Mouse (Mus musculus): ENCODE measurements around the gene Ctu2.

Gene Ctu2

DNA sequence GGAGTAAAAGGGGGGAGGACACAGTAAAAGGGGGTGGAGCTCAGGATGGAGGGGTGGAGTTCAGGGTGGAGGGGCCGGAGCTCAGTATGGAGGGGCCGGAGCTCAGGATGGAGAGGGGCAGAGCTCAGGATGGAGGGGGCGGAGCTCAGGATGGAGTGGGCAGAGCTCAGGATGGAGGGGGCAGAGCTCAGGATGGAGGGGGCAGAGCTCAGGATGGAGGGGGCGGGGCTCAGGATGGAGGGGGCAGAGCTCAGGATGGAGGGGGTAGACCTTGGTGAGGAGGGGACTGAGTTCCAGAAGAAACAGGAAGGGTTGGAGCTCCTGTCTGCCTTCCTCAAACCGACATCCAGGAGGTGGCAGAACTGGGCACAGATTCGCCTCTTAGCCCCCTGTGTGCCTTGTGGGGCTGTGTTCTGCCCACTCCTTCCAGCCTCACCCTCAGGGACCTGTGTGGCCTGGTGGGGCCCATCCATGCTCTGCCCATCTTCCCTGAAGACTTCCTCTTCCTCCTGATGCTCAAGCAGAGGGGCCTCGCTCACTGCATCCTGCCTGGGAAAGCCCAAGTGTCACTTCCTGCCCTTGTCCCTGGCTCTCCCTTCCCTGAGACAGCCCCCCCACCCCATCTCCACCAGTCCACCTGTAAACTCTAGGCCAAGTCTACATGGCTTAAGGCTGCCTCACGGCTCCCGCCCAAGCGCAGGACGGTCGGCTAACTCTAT is 21.2 kb downstream of the Ctu2 start:
- no peak for DNase-seq (ENCODE audit: low spot score)

DNA sequence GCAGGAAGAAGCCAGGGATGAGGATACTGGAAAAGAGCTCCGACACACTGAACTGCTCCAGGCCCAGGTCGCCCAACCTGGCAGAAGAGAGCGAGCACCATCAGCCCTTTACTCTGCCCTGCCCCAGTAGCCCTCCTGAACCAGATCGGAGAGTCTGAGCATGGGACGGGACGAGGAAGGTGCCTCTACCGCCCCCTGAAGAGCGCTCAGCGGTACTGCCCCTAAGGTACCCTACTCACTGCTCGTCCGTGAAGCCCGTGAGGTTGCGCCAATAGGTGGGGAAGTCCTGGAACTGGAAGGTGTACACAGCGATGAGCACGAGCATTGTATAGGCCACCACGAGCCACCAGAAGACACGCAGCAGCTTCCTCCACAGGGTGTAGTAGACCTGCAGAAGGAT is 22.0 kb downstream of the Ctu2 start:
- no peak for DNase-seq (ENCODE audit: low spot score)

DNA sequence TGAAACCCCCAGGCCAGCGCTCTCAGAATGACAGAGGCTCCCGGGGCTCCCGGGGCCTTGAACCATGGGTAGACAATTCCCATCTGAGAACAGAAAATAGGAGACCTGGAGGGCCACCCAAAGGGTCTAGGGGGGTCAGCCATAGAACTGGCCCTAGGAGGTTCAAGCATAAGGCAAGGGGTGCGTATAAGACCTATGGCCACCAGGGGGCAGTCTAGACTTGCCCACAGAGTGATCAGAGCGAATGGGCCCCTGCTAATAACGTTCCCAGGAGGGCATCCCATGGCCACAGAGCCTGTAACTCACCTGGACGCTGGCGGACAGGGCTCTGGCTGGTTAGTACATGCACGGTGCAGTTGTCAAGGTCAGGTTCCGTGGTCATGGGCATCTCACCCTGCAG is 24.9 kb downstream of the Ctu2 start:
- DNase-seq (ENCODE audit: low spot score) = peak; percentile 80

DNA sequence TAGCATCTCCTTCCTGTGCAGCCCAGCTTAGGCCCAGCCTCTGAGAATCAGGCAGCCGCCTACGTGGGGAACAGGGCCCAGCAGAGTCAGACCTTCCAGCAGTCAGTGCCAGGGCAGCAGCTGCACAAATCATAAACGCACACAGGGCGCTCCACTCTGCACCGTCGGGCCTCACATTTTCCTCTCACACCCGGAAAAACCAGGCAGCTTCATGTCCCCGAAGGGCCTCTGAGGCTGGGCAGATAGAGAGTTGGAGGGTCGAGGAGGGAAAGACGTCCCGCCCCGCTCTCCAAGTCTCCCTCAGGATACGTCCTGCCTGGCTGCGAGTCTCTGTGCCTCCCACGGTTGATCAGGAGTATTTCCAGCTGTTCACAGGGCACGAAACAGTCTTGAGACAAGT is 35.6 kb downstream of the Ctu2 start:
- DNase-seq (ENCODE audit: low spot score) = no peak

DNA sequence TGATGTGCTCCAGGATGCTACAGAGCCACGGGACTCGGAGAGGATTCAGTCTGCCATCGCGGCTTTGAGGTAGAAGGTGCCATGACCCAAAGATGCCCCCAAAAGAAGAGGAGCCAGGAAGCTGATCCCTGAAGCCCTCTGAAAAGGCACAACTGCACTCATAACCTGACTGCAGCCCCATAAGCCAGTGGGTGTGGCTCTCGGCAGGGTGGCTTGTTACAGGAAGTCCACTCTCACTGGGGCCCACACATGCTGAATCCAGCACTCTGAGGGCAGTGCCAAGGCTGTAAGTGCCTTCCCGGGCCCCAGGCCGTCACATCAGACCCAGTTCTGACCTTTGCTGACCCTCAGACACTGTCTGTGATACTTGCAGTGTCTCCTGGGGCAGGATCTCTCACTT is 36.4 kb downstream of the Ctu2 start:
- DNase-seq (ENCODE audit: low spot score) = no peak

DNA sequence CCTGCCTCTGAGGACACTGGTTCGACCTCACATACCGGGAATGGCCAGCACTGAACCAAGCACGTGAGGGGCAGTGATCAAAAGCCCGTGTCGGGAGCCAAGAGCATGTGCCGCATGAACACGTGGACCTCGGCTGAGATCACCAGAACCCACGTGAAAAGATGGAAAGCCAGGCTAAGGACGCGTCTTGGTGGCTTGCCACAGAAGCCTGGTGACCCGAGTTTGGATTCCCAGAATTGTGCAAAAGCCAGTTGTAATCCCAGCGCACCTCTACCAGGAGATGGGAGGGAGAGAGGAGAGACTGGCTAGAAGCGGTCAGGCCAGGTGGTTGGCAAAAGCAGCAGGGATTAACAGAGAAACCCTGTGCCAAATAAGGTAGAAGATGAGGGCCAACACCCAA is 39.8 kb downstream of the Ctu2 start:
- DNase-seq (ENCODE audit: low spot score) = no peak

DNA sequence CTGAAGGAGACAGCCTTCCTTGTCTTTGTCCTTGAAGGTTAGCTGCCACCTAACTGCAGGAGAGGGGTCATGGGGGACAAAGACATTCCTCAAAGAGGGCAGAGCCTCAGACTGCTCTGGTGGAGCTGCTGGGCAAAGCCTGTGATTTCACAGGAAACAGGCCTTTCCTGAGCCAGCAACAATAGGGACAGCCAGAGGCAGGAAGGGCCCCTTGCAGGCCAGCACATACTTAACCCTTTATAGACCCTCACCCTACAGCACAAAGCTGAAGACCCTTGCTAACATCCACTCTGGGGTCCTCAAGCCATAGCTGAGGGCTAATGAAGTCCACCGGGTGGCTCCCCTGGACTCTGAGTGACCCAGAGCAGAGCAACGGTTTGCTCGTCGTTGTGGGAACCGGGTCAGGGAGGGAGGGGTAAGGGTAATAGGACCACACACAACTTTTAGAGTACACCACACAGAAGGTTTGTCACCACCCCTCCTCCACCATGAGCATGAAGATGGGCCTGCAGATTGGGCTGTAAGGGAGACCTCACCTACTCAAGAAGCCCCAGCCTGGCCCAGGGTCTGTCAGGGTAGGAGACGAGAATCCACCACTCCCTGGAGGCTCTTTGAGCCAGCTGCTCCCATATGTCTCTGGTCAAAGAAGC is 41.7 kb downstream of the Ctu2 start:
- DNase-seq (ENCODE audit: low spot score) = peak; percentile 80

DNA sequence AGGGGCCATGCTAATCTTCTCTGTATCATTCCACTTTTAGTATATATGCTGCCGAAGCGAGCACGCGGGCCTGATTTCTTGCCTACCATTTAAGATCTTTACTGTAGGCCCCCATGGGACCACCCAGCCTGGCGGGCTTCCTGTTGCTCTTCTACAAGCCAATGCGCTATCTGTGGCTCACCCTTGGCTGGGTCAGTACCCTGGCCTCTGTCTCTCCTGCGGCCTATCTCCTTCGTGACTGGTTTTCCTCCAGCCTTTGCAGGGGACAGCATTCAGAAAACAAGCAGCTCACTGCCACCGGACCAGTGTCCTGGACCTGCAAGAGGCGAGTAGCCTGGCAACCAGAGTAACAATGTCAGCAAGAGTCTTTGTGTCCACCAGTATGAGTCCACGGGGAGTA is 44.7 kb downstream of the Ctu2 start:
- no peak for DNase-seq (ENCODE audit: low spot score)

DNA sequence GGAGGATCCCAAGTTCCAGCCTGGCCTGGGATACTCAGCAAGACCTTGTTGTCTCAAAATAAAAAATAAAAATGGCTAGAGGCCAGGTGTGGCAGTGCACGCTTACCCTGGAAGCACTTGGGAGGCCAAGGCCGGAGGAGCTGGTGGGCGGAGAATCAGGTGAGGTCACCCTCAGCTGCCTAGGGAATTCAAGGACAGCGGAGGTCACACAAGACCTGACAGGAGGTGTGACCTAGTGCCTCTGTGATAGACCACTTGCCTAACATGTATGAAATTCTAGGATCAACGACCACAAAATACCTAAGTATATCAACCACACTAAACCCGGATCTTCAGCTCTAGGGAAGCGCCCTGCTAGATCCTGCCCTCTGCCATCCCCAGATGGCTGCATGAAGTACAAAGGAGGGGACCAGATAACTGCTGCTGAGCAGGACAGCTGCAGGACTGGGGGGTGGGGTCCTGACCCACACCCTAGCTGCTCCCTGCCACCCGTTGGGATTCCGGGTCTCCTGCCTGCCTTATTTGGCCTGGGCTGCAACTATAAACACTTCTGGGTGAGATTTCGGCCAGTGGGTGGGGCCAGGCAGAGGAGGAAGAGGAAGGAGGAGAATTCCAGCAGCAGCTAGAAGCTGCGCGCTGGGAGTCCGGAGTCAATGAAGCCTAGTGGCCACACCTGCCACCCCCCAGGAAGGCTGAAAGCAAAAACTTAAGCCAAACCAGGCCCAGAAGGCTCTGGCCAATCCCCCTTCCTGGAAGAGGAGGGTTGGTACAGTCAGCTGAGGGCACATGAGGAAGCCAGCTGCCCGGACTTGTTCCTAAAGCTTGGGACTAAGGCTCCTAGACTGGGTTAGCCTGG is 47.1 kb downstream of the Ctu2 start:
- DNase-seq (ENCODE audit: low spot score) = peak; percentile 87

DNA sequence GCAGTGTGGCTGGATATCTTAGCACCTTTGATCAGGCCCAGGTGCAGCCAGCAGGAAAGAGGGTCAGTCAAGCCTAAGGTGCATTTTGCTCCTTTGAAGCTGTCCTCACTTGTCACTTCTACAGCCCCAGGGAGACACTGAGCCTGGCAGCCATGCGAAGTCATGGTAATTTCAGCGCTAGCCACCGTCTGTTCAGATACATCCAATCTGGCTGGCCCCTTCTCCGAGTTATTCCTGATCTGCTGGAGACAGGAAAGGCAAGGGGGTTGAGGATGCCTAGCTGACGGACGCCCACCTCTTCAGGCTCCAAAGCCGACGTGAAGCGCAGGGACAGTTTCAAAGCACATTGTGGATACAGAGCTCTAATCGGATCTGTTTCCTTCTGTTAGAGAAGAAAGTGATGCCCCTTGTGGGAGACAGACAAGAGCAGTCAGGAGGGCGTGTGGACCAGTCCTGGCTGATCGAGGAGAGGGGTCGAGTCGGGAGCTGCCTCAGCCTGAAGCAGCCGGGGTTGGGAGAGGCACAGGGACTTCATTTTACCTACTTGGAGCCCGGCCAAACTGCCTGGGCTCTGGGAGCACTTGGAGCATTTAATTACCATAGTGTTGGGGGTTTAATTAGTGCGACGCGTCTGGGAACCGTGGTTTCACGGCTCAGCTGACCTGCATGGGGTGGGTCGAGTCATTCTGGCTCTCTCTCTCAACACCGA is 47.9 kb downstream of the Ctu2 start:
- no peak for DNase-seq (ENCODE audit: low spot score)

DNA sequence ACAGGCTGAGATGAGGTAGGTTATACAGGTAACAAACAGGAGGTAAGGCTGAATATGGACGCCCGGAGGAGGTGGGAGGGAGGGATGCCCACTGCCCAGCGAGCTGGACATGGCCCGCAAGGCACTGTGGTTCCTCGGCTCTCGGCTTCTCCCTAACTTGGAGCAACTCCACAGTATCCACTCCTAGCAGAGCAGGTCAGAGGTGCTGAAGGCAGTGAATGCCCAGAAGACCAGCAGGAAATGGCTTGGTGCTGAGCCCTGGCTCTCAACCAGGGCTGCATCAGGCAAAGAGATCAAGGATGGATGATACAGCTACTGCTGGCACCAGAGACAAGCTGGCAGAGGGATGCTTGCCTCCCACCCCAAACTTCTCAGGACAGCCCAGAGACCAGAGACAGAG is 48.6 kb downstream of the Ctu2 start:
- no peak for DNase-seq (ENCODE audit: low spot score)

DNA sequence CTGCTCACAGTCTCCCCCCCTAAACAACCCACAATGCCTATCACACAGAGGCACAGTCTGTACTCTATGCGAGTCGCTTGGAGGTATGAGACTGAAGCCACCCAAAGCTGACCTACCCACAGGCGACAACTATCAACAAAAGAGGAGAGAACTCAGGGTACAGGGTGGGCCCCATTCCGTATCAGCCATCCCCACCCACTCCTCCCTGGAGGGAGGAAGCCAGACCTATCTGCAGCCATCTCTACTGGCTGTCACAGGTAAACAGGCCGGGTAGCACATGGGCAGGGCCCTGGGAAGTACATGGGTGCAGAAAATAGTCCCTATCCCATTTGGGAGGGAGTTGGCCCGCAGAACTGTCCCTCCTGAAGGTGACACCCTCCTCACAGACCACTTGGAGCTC is 49.1 kb downstream of the Ctu2 start:
- DNase-seq (ENCODE audit: low spot score) = no peak

DNA sequence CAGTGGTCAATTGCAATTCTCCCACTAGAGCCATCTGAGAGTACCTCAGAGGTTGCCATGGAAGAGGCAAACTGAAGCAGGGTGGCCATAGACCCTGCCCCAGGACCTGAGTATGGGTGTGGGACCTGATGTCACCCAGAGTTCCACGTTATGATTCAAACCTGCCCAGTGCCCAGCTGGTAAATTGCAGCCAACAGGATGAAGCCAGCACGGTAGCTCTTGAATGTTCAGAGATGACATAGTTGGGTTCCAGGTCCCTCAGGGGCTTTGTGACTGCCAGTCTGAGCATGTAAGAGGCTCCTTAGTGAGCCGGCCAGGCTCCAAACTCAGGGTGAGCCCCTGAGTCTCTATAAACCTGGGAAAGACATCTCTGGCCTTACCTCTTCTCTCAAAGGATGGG is 50.1 kb downstream of the Ctu2 start:
- DNase-seq (ENCODE audit: low spot score) = no peak

DNA sequence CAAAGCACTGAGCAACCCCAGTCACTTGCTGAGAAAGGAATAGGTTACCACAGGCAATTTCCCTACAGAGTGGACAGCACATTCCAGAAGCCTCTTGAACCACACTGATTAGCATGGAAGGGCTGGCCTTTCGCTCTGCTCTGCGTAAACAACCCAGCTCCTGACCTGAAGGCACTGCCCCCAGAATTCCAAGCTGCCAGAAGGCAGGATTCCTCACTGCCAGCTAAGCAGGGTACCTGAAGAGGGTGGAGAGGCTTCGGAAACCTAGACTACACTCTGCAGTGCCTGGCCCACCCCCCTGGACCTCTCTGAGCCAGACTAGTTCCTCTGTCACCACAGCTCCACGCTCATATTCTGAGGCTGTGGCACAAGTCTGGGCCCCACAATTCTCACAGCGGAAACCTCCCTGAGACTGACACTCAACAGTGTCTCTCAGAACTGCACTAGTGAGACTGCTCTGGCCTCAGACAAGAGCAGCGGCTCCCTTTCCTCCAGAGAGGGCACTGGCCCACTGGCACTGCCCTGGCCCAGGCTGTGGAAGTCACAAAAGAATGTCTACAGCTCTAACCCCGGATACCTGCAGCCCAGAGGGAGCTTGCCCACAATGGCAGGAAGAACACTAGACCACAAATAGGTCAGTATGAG is 50.7 kb downstream of the Ctu2 start:
- peak; percentile 73 for DNase-seq (ENCODE audit: low spot score)

DNA sequence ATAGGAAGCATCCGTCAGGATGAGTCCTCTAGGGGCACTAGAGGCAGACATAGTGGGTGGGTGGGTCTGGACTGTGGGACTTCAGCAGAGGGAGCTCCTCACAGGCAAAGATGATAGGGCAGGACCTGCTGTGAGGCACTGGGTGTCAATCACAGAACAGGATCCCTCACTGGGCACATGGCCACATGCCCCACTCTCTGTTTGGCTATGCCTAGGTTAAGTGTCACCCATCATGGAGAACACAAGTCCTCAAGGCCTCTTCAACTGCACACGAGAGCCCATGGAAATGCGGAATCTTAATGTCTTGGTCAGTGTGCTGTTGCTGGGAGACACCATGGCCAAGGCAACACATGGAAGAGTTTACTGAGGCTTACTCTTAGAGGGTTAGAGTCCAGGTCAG is 52.0 kb downstream of the Ctu2 start:
- no peak for DNase-seq (ENCODE audit: low spot score)

DNA sequence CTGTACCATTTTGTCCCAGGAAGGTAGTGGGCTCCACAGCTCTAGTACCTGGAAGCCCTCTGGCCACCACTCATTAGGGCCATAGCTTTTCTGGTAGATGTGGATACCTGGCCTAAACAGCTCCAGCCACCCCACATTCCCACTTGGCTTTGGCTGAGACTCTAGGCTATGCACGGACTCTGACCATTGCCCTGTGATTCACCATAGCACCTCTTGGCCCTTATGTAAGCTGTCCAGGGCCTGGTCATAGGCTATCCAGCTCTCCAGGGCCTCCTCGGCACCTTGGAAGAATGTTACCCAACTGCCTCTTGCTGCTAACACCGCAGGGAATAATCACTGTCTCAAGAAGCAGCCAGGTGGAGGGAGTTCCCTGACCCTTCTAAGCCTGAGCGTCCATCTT is 53.2 kb downstream of the Ctu2 start:
- DNase-seq (ENCODE audit: low spot score) = no peak

DNA sequence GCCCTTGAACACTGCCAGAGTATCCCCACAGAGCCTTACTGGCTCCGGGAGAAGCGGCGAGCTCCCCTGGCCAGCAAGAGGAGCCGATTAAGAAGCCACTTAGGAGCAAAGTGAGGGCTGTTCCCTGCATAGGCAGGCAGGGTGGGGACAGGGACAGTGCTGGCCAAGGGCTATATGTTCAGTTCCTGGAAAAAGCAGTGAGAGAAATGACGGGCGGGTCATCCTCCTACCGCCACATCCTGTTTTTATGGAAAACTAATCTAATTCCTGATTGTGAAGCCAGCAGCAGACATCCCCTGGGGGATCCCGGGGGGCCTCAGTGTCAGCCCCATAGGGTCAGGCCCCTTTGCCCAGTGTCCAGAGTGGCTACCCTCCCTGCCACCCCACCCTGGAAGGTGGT is 55.4 kb downstream of the Ctu2 start:
- no peak for DNase-seq (ENCODE audit: low spot score)
